Mouse (Mus musculus) G1E (cell line): ENCODE measurements around the gene Gm49450.

ENCODE experiments used
- CTCF ChIP-seq: IDR thresholded peaks from 2 replicates; pipeline ENCODE4 v1.5.1; 2012; ENCODE audit warnings: low read depth, low read length, inconsistent platforms, mixed read lengths
- GATA1 ChIP-seq: IDR thresholded peaks from 2 replicates; pipeline ENCODE4 v1.6.1; 2012; ENCODE audit warnings: borderline replicate concordance, low read length, inconsistent platforms, mixed read lengths
- GATA2 ChIP-seq: IDR thresholded peaks from 2 replicates; pipeline ENCODE4 v1.6.1; 2012; ENCODE audit warnings: low read depth, low read length, inconsistent platforms, borderline replicate concordance
- POLR2AphosphoS5 ChIP-seq: IDR thresholded peaks from 2 replicates; pipeline ENCODE4 v1.6.1; 2012; ENCODE audit warnings: low read depth, low read length, inconsistent platforms; ENCODE audit not compliant: insufficient replicate concordance
- TAL1 ChIP-seq: conservative IDR thresholded peaks from 2 replicates; pipeline ENCODE4 v1.6.1; 2012; ENCODE audit warnings: low read depth, low read length, inconsistent platforms, mixed read lengths

- TF ChIP-seq CTCF (no peak), TAL1 (no peak), POLR2AphosphoS5 (no peak), GATA1 (no peak), GATA2 (no peak)
These were observed 17.8 kb upstream of the Gm49450 start for GRCm38 (mm10) chr15:98971111-98971510.
